Mouse (Mus musculus) NIH3T3 (cell line): ENCODE measurements at regions not wholly inside any gene's neighbourhood (a gene's known extent, or its start where the extent isn't known, plus 50 kb on each side); places are given as distances from the start of the nearest gene placed in this dataset.

Experiments used
- DNase-seq: peaks from one replicate; pipeline ENCODE4 v3.0.0-alpha.2; 2012; ENCODE audit warnings: low read depth

DNA sequence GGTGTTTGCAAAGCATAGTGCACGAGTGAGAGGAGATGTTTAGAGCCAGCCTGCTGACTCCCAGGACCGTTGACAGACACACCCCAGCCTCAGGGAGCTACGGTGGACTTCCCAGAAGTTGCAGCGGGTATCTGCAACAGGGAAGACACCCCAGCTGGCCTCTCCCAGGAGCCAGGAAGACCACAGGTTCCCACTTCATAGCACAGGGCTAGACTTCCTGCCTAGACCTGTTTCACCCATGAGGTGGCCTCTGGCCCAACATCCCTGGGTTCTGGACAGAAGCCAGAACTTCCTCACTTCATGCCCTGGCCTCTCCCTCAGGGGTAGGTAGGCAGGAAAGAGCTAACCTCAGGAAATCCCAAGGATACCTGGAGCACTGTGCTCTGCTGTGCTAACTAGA, 66.7 kb upstream of the Hand1 start:
- DNase-seq: no peak

- no peak for DNase-seq
Measured at GRCm38 (mm10) chr11:57895497-57895896, 62.9 kb upstream of the Hand1 start.

DNA sequence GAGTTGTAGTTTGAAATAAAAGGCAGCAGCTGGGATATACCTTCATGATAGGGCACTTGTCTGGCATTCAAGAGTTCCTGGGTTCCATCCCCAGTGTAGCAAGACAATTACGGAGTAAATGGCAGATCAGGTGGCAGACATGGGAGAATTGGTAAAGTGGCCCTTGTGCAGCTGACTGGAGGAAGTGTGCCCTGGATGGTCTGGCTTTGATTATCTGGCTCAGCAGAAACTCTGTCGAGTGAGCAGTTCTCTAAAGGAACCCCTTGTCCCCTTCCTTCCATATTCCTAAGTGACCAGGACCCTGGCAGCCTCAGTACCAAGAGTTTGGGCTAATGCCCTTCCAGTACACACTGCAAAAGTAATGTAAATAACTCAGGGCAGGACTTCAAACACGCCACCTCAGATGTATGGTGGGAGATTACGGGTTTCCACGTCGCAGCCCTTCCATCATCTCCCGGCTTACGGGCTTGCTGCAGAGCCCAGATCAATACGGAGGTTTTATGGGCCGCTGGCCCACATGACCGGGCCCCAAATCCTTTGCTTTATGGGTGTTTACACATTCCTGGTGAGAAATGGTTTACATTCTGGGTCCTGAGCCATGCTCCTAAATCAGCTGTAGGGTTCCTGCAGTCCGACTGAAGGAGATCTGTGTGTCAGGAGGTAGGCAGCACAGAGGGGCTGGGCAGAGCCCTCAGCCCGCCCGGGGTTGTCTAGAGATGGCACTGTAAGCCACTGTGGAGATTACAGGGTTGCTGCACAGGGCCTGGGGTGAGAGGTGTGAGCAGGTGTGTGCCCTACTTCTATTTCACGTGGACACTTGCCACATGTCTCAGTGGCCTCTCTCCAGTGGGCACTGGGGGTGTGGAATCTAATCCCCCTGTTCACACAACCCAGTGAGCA, 50.4 kb upstream of the Hand1 start:
- DNase-seq: no peak
